Mouse (Mus musculus) WW6 (cell line): ENCODE measurements at regions not wholly inside any gene's neighbourhood (a gene's known extent, or its start where the extent isn't known, plus 50 kb on each side); places are given as distances from the start of the nearest gene placed in this dataset.
"Not testable (repeated sequence)": the region's sequence is repeated elsewhere in the genome, so short reads cannot be mapped to it uniquely, and the experiment has no call there.

Experiments
- DNase-seq: peaks from one replicate; pipeline ENCODE4 v3.0.0-alpha.2; 2013; ENCODE audit warnings: low read depth, low spot score

DNA sequence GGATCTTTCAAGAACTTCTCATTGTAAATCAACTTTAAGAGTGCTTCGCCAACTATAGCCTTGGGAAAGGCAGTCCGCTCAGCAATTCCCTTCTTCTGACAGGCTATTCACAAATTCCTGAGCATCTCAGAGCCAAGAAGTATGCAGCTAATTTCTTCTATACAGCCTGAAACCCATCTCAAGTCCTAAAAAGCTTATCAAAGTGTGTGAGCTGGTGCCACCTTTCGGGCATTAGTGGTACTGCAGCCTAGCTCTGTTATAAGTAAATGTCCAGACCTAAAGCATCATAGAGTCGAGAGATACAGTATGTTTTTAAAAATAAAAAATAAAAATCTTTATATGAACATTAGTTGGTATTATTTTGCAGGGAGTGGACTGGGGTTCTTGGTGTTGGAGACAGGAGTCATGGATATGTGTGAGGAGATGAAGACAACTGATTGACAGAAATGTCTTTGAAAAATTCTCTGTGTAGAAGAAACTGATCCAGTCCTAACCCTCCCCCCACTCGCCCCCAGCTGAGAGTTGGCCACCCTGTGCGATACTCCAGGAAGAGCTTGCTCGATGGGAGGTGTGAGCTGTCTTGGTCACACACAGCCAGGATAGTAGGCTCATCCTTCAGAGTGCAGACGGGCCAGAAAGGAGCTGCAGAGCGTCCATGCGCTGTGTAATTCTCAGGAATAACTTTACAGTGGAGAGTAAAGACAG is 56.4 kb downstream of the Bod1 start:
- DNase-seq: peak; percentile 49

- no peak for DNase-seq
Measured at GRCm38 (mm10) chr11:31614394-31614713, 57.3 kb downstream of the Bod1 start.

DNA sequence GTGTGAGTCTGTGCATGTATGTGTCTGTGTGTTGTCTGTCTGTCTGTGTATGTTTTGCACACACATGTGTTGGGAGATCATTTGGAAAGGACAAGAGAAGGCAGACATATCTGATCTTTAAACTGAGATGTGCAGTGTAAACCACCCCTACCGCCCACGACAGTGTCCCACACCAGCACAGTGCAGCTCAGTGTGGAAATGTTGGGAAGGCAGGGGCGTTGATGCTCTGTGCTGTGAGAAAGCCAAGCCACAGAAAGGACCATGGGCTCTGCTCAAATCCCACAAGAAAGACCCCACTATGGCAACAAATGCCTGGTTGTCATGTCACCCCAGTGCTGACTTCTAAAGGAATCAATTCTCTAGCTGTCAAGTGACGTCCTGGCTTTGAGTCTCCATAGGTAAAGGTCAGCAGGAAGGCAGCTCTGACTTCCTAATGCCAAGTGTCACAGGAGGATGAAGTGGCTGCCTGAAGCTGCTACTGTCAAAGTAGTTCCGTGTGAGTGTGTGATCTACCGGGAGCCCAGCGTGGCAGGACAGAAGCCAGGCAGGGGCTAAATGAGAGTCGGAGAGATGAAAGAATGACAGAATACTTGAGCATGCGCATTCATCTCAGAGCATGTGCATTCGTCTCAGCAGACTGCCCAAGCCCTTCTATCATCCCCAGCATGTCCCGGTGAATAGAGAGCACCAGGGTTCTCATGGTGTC is 57.8 kb downstream of the Bod1 start:
- DNase-seq: no peak

GRCm38 (mm10) chr11:31608458-31608857 is 63.2 kb downstream of the Bod1 start:
- no peak for DNase-seq

DNA sequence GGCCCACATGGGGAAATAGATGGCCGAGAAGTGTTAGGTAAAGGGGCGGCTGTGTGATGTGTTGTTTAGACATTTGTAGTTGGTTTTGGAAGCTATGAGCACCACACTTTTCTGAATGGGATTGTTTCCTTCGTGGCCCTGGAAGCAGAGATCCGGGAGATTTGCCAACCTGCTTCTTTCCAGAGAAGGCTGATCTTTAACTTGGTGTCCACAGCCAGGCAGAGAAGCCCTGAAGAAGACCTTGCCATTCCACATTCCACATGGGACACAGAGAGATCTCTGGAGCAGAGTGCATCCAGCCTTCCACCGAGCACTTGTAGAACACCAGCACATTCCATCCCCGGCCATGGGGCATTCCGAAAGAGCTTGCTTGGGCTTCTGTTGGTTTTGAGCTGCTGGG is 70.2 kb downstream of the Bod1 start:
- no peak for DNase-seq

- DNase-seq: no peak
Measured at GRCm38 (mm10) chr11:31593604-31594003, 78.1 kb downstream of the Bod1 start.

DNA sequence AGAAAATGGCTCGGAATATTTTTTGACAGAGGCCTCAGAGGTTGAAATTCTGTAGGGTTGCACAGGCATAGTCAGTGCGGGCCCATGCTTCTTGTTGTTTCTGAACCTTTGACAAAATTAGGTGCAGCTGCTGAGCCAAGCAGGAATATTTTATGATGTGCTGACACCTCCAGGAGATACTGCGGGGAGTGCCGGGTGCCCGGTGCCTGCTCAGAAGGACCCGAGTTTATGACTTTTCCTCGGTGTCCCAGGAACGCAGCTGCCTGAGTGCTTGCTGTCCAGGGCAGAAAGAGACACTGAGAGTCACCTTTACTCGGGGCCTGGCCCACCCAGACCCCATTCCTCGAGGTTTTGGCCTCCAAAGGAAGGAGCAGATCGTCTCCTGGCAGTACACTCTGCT is 79.6 kb downstream of the Bod1 start:
- no peak for DNase-seq

GRCm38 (mm10) chr11:31591037-31591554 is 80.6 kb downstream of the Bod1 start:
- DNase-seq: no peak

- no peak for DNase-seq
Measured at GRCm38 (mm10) chr11:31574941-31575340, 96.7 kb downstream of the Bod1 start.

DNA sequence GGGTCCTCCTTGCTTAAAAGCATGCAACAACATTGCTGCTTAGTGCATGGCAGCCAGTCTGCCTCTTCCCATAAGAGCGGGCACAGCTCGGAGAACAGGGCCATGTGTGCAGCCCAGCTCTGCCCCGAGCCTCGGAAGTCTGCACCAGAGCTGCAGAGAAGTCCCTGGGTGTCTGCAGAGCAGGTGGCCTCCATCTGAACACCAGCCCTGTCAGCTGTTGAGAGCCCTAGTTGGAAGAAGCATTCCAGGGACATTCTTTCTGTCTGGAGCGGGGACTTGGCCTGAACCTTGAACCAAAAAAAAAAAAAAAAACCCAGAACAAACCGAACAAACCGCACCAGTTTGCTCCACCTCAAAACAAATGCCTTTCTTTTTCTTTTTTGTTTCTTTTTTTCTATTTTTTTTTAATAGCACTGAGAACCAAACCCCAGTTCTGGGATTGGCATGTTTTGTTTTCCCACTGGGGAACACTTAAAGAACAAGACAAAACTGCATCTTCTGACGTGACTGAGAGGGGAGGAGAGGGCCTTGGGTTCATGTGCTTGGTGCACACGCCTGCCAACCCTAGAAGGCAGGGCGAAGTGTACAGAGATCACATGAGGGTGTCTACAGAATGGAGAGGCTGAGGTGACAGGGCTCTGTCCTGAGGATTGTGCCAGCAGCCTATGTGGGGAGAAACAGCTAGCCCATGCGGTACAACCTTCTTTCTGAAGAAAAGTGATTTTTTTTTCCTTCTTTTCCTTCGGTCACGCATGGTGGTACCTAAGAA is 106.8 kb downstream of the Bod1 start:
- DNase-seq: no peak

DNA sequence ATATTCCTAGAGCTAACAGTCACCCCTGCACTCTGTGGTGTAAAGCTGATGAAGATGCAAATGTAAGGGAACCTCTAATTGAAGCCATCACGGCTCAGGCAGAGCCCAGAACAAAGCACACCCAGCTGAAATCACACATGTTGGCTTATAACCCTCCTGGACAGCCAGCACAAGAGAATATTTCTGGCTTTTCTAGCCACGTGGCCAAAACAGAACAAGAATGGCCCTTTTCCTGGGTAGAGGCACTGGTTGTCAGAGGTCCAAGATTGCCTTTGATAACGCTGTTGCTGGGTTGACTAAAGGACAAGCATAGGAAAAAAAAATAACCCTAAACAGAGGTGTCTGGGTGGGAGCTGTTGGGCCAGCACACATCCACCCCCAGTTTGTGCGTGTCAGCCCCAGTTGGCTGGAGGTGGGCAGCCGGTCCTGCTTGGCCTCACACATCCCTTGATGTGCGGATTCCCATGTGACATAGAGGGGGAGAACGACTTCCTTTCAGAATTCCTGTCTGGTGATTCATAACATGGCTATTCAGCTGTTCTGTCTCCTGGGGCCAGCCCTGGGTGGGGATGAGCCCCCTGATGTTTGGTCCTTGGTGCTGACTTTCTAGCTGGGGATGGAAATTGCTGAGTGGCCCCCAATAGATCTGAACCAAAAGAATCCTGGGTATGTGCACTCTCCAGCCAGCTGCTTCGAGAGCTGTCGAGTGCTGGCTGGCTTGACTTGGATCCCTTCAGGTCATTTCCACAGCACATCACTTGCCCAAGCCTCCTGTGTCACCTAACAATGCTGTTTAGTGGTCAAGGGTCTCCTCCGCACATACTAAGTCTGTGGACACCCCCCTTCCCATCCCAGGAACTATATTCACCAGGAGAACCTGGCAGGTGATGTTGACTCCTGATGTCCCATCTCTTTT is 107.6 kb downstream of the Bod1 start:
- no peak for DNase-seq

DNA sequence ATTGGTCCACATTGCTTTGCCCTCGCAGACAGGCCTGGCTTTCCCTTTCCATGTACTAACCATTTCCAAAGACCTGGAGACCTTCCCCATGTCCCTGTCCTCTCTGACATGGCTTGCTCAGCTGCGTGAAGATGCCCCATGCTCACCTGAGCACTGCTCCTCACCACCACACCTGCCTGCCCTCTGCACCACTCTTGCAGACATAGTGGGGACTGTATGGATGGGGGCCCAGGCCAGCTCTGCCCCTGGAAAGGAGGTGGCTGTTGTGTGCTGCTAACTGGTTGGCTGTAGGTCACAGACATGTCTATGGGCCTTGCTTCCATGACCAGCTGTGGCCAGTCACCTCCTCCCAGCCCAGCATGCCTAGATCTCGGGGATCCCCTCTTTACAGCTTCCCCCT is 108.7 kb downstream of the Bod1 start:
- no peak for DNase-seq

DNA sequence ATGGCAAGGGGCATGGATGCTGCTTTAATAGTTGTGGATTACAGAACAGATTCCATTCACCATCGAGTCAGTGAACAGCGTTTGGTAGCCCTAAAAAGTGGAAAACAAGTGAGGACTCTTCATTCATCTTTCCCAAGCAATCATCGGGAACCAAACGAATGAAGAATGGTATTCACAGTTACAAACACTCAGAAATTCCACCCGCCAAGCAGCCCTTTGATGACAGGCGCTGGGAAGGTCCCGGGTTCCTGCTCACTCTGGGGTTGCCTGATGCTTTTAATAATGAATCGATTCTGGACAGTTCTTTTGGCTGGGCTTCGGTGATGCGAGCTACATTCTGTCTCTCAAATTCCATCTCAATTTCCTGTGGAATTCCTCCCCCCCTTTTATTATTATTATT is 110.9 kb downstream of the Bod1 start:
- no peak for DNase-seq

DNA sequence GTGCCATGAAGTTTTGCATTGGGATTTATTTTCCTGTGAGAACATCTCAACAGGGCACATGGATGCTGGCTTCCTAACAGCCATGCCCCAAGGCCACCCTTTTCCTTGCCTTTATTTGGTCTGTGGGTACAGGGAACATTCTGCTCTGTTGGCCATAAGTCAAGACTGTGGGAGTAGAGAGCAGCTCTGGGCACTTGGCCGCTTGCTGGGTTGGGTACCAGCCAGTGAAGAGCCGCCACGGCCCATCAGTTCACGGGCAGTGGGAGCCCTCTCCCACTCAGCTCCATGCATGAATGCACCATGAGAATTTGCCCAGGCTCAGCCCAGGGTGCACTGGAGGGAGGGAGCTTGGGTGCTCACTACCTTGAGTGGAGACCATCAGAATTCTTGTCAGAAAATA is 116.6 kb downstream of the Bod1 start:
- DNase-seq: no peak

DNA sequence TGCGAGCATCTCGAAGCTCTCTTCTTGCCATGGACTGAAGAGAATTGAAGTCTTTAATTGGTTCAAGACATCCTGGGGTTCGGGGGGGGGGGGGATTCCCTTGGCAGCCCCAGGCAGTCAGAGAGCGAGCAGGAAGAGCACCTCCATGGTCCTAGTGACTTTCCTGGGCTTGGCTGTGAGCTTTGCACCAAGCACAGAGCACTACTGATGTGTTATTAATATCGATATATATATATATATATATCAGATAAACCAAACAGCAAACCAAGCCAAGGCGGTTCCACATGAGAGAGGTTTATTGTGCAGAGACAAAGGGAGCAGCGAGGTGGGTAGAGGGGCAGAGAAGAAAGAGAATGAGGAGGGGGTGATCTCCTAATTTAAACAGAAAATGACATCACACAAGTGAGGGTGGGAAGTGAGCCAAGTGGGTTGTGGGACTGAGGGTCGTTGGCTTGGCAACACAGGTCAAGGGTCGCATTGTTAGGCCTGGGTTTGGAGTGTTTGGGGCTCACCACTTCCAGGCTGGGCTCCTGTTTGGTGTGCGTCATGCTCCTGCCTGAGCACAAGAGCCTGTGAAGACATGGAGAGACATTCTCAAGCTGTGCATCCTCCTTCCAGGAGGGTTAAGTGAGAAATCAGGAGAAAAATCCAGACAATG is 119.9 kb downstream of the Bod1 start:
- no peak for DNase-seq

DNA sequence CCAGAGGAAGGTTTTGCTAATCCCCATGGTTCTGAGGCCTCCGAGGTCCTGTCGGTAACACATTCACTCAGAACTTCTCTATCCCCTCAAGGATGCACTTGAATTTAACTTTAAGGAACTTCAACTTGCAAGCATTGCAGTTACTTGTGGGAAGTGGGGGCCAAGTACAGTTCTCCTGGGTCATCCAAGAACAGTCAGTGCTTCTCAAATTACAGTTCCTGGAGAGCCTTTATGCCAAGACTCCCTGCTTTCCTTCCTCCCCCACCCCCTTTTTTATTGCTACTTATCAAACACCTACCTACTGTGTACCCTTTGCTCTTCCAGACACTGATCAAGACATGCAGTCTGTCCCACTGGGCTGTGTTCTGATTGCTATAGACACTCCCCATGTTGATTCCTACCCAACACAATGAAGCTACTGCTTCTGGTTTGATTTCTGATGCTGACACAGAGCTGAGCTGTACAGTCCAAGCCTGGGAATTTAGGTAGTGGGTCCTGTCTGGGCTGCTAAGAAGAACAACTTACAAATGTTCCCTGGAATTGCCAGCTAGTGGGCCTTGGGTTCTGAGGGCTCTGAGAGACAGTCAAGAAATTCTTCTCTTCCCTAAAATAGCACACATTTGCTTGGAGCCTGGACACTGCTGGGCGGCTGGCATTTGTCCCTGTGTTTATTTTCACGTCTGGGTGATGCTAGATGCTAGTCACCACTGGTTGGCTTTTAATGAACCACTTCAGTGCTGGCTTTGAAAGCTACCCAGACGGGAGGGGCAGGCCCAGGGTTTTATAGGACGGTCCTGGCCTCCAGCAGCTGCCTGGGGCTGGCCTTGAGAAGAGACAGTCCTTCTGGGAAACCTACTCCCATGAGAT is 120.7 kb downstream of the Bod1 start:
- no peak for DNase-seq

- DNase-seq: not testable (repeated sequence)
Measured at GRCm38 (mm10) chr11:31545514-31545913, 126.2 kb downstream of the Bod1 start.

GRCm38 (mm10) chr11:31542635-31543219 is 129.0 kb downstream of the Bod1 start:
- no peak for DNase-seq

DNA sequence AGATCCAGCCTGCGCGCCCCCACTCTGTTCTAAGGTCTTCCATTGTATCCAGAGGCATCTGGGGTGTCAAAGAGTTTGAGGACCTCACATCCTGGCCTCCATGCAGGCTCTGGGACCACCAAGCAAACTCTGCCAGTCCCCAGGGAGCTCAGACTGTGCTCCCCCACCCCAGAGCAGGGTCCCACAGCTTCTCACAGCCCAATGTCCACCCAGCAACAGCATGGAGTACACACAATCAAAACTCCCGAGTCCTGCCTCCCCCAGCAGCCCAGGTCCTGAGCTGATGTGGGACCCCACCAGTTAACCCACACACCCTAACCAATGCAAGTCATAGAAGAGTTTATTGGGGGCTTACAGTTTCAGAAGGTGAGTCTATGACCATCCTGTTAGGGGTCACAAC is 130.3 kb downstream of the Bod1 start:
- no peak for DNase-seq

DNA sequence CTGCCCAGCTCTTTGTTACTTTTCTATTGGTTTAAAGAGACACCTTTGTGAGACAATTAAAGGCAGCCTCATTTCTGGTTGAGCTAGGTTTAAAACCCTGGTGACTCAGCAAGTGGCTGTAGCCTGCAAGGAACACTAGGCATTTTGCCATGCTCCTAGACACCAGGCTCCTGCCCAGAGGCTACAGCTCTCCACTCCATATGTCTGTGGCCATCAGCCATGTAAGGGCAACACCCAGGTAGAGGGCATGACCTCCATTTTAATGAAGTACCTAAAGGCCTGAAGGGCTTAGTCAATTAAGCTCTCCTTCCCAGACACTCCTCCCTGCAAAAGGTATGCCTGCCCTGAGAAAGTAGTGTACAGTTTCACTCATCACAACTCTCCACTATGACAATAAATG is 130.9 kb downstream of the Bod1 start:
- no peak for DNase-seq
